Mouse (Mus musculus) layer of hippocampus, adult 9-11 months (tissue): ENCODE data around the gene Ttc7b.

Experiments used
- DNase-seq: peaks from one replicate; pipeline ENCODE4 v3.0.0; 2022

Ttc7b gene

DNA sequence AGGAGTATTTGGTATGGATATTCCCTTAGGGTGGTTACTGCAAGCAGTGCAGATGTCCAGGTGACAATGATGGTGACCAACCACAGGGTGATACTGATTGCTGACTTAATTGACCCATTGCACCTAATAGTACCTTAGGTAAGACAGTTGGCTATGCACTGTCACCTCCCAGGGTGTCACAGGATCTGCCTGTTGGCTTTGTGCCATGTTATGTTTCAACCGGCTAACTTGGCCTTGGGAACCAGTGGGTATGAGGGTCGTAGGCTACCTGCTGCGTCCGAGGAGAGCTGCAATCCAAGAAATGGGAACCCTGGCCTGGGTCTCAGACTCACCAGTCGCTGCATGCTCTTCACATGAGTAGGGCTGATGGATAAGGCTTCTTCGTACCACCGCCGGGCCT, 195.4 kb downstream of the Ttc7b start:
- no peak for DNase-seq

DNA sequence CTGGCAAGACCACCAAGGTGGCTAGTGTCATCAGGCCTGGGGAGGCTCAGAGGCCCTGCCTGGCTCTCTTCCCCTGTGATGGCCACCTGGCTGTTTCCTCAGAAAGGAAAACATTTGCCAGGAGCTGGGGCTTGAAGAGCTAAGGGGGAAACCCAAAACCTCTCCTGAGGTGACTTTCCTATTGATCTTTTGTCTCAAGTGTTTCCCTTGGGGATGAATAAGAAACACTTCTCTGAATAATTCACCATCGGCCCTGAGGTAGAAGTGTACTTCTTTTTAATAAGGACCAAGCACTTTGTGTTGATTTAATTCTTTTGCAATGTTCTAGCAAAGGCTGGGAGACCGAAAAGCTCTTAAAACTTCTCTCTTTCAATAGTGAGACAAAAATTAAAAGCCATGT, 197.0 kb downstream of the Ttc7b start:
- no peak for DNase-seq

DNA sequence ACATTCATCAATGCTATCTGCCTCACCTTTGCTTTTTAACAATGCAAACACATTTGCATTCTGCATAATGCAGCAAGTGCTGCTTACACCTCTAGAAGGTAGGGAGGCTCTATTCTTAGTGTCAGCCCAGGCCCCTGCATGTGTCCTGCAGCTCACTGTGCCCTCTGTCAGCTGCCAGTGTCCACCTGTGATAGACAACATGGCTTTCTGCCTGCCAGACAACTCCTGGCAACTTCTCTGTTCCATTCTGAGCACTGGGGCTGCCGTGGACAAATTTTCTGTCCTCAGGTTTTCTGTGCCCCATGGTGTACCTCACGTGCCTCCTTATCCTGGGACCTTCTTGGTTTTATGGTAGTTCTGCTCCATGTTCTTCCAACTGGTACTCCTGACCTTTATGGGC, 198.4 kb downstream of the Ttc7b start:
- no peak for DNase-seq

DNA sequence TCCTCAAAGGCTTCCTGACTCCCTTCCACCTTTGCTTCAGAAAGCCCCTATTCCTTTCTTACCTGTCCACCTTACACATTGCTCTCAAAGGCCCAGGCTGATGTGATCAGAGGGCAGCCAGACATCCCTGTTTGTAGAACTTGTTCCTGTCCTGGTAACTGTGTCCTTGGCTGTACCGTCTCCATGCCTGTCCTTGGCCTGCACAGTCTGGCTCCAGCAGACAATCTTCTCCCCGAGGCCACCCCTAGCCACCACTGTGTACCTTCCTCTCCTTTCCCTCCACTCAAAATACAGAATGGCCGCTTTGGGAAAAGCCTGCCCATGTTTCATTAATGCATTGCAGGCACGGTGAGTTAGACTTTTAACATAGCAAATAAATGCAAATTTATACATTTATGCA, 199.1 kb downstream of the Ttc7b start:
- DNase-seq: no peak

DNA sequence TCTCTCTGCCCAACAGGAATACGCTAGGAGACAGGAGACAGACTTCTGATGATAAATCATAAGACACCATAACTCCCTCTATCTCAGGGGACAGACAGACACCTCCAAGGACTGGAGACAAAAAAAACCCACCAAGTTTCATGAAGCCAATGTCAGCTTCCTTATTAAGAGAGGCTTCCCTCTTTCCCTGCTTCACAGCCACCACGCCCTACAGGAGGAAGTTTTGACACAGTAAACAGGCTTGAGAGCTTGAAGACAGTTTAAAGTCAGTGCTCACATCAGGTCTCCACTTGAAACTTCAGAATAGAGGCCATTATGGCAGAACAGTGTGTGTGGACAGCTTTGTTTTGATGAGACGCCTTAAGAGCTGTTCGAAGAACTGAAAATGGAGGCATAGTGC, 200.9 kb downstream of the Ttc7b start:
- no peak for DNase-seq

DNA sequence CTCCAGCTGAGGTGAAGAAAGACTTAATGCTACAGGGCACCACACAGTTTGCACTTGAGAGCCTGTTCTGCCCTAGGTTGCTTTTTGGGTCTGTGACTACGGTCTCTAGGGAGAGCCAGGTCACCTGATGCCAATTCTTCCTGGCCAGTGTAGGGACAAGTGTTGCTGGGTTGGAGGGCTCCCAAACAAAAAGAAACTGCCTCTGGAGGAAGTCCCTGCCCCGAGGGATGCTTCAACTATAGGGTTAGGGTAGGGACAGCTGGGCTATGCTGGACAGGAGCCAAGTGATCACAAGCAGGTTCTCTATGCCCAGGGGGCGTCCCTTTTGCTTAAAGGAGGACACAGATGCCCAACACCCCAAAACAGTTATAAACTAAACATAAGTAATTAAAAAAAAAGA, 202.7 kb downstream of the Ttc7b start:
- DNase-seq: no peak

DNA sequence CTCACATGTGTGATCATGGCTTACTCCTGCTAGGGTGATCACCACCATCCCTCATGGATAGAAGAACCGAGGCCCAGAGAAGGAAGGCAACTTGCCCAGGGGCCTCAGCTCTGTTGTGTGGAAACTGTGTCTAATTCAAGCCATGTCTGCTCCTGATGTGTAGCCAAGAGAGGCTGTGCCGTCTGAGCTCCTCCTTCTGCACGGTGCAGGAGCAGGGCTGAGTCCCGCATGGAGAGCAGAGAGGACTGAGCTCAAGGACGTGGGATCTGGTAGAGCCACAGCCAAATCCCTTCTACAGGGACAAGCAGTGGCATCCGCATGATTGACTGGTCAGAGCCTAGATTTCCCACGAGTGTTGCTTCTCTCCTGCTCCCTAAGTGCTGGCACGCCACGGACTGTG, 204.5 kb downstream of the Ttc7b start:
- DNase-seq: no peak

DNA sequence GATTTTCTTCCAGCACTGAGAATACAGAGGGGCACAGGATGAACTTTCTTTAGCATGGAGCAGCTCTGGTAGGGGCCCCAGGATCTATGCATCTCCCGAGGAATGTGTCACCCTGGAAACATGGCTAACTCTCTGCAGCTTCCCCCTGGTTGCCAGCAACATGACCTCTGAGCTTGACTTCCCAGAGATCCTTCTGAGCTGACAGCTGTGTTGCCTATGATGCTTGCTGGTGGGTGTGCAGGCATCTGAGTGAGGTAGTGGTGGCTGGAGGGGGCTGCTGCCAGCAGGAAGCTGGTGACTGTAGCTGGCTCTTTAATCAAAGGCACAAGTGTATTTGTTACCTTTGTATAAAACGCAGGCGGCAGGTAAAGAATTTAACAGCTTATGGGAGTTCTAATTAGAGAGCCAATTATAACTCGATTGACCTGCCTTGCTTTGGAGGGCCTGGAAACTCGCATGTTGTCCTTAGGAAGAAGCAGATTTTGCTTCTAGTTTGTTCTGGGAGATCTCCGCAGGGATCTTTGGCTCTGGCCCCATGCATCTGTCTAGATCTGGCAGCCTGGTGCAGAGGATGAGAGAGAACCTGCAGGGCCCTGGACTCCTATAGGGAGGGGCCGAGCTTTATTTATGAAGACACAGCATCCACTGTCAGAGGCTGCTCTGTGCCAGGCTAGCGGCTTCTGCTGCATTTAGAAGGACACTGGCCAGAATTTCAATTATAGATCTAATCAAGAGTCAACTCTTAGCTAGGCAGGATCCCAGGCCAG, 205.3 kb downstream of the Ttc7b start:
- DNase-seq: no peak

DNA sequence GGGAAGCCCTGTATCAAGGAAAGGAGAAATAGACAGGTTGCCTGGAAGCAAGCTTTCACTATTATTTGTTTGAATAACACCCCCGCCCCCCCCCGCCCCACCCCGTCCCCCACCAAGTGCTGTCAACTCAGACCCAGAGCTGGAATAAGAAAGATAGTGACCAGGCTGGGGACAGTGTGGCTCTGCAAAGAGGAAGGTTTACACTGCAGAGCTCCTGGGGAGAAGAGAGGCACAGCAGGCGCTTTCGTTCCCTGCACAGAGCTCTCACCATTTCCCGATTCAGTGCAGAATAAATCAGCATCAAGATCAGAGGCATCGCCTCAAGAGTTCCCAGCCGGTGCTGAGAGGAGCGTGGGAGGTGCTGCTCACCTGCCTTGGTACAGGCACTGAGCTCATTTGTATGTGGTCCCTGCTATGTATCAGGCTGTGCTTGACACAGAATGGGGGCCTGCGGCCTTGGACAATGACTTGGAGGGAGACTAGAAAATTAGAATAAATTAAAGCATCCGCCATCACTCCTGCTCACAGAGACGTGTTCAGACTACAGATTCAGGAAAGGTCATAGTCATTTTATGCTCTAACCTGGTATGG, 206.7 kb downstream of the Ttc7b start:
- DNase-seq: peak; percentile 72

DNA sequence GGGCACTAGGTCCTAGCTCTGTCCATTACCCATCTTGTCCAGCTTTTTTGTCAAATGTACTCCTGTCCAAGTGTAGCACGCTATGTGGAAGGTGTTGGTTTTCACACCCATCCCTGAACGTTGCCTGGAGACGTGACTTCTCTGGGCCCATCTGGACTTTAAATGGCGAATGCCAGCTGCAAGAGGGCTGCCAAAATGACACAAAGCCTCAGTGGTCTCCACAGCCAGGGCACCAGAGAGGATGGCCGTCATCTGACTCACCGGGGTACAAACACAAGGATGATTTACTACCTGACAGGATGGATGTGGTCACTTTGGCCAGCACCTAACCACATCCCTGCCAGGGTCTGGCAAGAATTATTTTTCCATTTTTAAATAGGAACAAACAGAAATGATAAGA, 207.4 kb downstream of the Ttc7b start:
- DNase-seq: no peak

DNA sequence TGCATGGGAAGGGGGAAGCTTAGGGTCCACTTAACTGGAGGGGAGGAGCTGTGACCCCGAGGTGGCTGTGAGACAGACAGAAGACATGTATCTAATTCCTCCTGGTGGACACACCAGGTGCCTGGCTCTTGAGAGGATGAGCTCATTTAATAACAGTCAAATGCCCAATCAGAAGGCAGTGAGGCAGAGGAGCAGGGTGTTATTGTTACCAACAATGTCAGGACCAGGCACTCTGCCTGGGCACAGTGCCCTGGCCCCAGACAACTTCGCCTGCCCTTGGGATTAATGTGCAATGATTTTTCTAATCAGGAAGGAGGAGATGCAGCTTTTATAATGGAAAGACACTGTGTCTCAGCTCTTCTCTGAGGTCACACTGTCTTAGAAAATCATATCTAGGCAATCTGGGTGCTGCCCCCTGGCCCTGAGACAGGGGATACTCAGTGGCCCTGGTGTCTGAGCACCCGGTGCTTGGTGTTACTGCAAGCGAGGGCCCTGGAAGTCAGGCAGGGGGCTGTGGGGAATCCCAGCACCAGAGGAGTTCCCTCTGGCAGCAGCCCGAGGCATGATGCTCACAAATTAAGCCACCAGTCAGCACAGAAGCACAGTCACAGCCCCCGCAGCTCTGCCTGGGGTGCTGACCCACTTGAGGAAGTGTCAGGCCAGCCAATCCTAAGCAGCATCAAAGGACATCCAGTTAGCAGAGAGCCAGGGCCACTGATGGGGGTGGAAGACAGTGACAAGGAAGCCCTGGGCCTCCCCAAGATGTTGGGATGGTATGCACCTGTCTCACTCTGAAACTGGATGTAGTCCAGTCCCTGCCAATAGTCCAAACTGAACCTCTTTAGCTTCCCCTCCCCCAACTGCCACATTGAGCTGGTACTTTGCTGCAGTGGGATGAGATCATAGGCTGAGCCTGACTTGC, 209.9 kb downstream of the Ttc7b start:
- no peak for DNase-seq

DNA sequence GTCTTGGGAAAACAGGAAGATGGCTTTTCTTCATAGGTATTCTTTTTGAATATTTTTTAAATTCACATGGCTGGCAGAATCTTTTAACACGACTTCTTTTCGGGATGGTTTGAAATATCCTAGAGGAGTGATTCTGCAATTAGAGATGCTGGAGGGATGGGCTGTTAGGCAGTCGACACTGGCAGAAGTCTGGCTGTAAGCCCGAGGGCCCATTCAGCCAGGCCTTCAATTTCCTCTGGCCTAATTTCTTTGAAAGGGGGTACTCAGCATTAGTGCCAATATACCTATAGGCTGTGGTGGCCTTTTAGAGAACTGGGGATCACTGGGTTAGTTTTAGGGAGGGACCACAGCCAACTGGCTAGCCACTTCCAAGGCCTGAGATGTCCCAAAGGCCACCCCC, 211.4 kb downstream of the Ttc7b start:
- no peak for DNase-seq

DNA sequence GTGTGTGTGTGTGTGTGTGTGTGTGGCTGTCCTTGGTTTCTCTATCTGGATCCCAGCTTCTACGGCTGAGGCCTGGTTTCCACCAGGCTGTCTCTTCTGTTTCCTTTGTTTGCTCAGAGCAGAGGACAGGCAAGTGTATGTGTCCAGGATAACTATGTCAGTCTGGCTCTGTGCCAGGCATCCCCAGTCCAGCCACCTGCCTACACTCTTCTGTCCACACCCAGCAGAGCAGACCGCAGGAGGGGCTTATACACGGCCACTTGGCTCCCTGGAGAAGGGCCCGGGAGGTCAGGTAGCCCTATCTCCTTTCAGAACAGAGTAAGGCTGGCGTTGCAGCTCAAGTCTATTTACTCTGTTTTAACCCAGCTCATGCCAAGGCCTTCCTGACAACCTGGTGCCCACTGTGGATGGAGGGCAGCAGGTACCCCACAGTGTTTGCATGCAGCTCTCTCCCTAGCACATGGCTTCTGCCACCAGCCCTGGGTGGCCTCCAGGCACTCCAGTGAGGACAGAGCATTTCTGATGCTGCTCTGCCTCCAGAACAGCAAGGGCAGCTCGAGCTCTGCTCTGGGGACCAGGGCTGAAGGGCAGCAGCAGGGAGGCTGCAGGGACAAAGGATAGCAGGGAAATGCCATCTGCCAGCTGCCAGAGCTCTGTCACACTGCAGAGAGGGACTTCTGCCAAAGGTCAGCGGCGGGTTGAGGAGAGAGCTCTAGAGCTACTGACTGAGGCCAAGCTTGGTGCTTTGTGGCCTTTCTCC, 212.9 kb downstream of the Ttc7b start:
- DNase-seq: no peak

DNA sequence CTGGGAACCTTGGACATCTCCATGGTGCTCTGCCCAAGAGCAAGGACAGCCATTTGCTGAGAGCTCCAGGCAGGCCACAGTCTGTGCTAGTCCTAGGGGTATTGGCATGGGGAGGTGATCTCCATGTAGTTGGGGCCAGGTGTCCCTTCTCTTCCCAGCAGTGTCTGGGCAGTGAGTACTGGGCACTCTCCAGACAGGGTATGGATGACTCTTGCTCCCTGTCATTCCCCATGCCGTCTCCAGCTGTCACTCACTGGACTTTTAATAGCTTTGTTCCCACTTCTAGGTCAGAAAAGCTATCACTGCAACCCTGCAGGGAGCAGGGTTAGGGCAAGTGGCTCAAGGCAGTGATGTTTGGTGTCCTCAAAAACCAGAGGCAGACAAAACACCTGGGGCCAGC, 214.3 kb downstream of the Ttc7b start:
- no peak for DNase-seq

DNA sequence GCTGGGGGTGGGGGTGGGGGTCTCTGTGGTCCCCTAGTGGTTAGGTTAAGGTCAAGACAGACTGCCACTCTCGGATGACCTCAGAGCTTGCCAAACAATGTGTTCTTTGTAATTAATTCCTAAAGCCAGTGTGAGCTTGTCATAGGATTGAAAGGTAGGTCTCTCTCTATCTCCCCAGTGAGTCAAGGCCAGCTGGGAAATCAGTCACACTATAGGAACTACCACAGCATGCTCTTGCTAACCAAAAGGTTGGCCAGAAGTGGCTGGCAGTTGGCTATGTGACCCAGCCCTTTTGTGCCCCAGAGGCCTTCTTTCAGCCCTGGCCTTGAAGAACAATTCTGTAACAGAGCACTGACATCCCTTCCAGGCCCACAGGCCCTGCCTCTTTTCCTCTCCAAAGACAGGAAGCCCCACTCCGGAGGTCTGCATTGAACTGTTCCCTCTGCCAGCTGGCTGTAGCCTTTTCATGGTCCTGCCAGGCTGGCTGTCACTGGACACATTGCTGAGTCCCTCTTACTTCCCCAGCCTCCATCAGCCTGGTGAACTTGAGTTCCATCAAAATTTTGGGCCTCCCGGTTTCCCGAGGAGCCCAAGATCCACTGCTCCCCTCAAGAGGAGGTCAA, 215.5 kb downstream of the Ttc7b start:
- DNase-seq: no peak

DNA sequence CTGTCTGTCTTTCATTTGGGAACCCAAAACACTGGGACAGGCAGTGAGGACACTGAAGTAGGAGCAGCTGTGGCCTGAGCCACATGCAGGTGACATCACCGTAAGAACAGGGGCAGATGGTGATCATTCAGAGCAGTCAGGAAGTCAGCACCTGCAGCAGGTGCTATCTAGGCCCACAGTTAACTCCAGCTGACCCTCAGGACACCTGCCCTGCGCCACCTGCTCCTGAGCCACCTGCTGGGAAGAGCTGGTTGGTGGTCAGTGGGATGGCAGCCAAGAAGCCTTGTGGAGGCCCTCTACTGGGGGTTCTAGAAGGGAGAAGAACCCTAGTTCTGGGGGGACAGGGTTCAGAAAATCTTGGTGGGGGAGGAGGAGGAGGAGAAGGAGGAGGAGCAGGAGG, 216.3 kb downstream of the Ttc7b start:
- DNase-seq: no peak

DNA sequence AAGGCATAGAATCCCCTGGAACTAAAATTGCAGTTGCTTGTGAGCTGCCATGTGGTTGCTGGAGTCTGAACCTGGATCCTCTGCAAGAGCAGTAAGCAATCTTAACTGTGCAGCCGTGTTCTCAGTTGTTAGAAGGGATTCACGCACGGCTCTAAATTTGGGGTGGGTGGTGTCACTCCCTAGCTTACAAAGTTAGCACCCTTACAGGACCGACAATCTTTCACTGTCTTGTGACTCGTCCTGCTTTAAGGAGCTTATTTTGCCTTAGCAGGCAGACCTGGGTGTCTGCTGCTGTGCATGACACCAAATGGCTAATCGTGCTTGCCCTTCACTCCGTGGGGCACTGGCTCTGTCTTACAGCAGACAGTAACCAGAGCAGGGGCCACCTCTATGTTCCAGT, 217.5 kb downstream of the Ttc7b start:
- DNase-seq: no peak

DNA sequence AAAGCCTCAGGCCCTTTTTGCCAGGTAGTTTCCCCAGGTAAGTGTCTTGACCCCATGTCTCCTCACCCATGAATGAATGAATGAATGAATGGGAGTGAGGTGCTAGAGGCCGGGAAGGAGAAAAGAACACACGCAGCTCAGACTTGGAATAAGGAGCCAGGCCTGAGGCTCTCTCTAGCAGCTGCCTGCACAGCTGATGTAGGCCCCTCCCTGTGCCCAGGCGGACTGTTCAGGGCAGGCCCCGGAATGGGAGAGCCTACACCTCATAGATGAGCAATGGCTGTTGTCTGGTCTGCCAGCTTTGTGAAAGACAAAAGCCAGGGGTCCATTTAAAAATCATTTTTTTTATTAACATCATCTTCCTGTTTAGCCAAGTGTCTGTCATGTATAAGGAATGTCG, 220.2 kb downstream of the Ttc7b start:
- DNase-seq: no peak

DNA sequence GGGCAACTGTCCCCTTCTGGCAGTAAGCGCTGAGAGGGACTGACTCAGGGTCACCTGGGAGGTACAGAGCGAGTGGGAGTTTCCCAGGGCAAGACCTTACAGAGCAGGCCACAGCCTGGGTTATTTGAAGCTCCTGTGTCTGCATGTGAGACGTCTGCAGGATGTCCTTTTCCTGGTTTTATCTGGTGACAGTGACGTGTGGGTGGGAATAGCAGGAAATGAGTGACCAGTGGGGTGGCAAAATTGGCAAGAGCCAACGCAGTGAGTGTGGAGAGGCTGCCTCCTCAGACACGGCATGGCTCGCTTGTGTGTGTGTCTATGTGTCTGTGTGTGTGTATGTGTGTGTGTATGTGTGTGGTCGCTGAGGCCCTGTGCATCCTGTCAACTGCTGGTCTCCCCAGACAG, 221.3 kb downstream of the Ttc7b start:
- no peak for DNase-seq

DNA sequence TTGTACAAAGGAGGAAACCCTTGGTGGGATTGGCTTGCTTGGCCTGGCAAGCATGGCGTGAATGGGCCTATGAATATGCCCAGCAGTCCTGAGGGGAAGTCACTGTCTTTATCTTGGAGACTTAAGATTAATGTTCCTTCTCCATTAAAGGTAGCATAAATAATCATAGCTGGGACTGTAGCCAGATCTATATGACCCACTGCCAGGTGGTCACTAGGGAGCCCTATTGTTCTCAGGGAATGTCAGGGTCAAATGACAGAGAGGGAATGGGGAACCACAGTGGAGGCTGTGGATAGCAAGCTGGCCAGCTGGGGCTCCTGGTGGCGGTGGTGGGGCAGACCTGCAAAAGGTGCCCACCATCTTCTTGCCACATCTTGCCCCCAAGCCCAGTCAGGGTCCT, 221.8 kb downstream of the Ttc7b start:
- DNase-seq: no peak

DNA sequence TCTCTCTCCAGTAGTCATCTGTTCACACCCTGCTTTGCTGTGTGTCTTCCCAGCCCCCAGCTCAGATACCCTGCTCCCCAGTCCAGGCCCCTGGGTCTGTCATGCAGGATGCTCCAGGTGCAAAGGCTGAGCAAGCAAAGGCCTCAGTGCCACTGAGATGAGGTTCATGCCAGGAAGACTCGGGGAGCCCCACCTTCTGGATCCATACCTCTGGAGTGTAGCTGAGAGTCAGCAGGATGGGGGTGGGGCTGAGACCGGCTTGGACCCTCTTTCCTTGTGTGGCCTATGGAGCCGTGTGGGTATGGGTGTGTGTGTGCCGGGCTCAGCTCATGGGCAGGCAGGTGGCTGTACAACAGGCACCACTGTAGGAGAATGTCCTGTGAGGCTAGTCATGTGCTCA, 222.7 kb downstream of the Ttc7b start:
- no peak for DNase-seq

DNA sequence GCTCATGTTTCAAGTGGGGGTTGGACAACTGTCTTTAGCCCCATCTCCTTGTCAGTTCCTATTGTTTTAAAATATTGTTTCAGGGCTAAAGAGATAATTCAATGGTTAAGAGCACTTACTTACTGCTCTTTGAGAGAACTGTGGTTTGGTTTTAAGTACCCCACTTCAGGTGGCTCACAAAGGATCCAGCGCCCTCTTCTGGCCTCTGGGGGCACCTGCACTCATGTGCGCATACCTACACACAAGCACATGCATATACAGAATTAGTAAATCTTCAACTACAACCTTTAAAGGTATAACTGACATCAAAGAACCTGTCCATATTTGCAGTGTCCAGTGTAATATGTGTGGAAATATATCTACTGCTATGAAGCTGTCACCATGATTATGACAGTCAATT, 226.2 kb downstream of the Ttc7b start:
- no peak for DNase-seq

DNA sequence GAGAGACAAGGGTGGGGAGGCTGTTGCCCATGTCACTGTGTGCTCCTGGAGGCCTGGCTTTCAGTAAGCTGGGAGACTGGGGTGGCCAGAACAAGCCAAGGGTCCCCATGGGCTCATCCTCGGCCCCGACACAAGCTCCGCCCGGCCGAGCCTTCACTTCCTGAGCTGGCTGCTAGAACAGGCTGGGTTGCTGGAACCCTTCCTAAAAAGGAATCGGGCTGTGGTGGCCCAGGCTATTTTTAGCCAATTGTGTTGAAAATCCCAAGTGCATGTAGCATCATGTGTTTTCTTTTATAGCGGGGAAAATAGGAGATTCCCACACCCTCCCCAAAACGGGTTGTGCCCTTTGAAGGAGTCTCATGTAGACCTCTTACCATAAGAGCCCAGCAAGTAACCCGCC, 226.7 kb downstream of the Ttc7b start:
- no peak for DNase-seq
